Mouse (Mus musculus) thymus, adult 18-20 months (tissue): ENCODE data around the gene Fam71a.
"Not testable (repeated sequence)": the region's sequence is repeated elsewhere in the genome, so short reads cannot be mapped to it uniquely, and the experiment has no call there.

Experiments
- DNase-seq, 2 experiments: peaks; one replicate each; pipeline ENCODE4 v3.0.0; 2022; ENCODE audit warnings: mixed read lengths in 2 of 2

Gene Fam71a

GRCm38 (mm10) chr1:191181469-191182259, 17.0 kb upstream of the Fam71a start:
- DNase-seq = no peak

GRCm38 (mm10) chr1:191180397-191180796, 15.8 kb upstream of the Fam71a start:
- no peak for DNase-seq

GRCm38 (mm10) chr1:191179846-191180245, 15.2 kb upstream of the Fam71a start:
- DNase-seq = no peak

- DNase-seq = no peak
Observed at GRCm38 (mm10) chr1:191178511-191179188, 14.0 kb upstream of the Fam71a start.

GRCm38 (mm10) chr1:191176887-191177286, 12.3 kb upstream of the Fam71a start:
- DNase-seq = no peak

- no peak for DNase-seq
Observed at GRCm38 (mm10) chr1:191172487-191172886, 7.9 kb upstream of the Fam71a start.

- no peak for DNase-seq
Observed at GRCm38 (mm10) chr1:191170444-191170843, 5.8 kb upstream of the Fam71a start.

- DNase-seq = no peak
Observed at GRCm38 (mm10) chr1:191166189-191166588, 1.6 kb upstream of the Fam71a start.

GRCm38 (mm10) chr1:191154314-191154713, 10.3 kb downstream of the Fam71a start:
- DNase-seq = no peak

- no peak for DNase-seq
Observed at GRCm38 (mm10) chr1:191153052-191153451, 11.6 kb downstream of the Fam71a start.

GRCm38 (mm10) chr1:191150924-191151605, 13.6 kb downstream of the Fam71a start:
- no peak for DNase-seq

- not testable (repeated sequence) for DNase-seq
Observed at GRCm38 (mm10) chr1:191149489-191149888, 15.1 kb downstream of the Fam71a start.

GRCm38 (mm10) chr1:191140983-191141382, 23.6 kb downstream of the Fam71a start:
- DNase-seq = no peak

- no peak for DNase-seq
Observed at GRCm38 (mm10) chr1:191138874-191139495, 25.6 kb downstream of the Fam71a start.

GRCm38 (mm10) chr1:191138436-191138835, 26.2 kb downstream of the Fam71a start:
- no peak for DNase-seq

GRCm38 (mm10) chr1:191135406-191135805, 29.2 kb downstream of the Fam71a start:
- DNase-seq = no peak

- no peak for DNase-seq
Observed at GRCm38 (mm10) chr1:191132934-191133333, 31.7 kb downstream of the Fam71a start.

GRCm38 (mm10) chr1:191132240-191132639, 32.4 kb downstream of the Fam71a start:
- DNase-seq = no peak

- no peak for DNase-seq
Observed at GRCm38 (mm10) chr1:191131692-191132091, 32.9 kb downstream of the Fam71a start.

GRCm38 (mm10) chr1:191125811-191126638, 38.6 kb downstream of the Fam71a start:
- peak; percentile 31 to 44 for DNase-seq

GRCm38 (mm10) chr1:191124288-191124687, 40.3 kb downstream of the Fam71a start:
- DNase-seq = no peak

GRCm38 (mm10) chr1:191123696-191124095, 40.9 kb downstream of the Fam71a start:
- no peak for DNase-seq
